Mouse (Mus musculus) intestine, embryonic 15.5 days (tissue): ENCODE measurements around the gene H2al1i. TPM values are rescaled to one million over a fixed set of nuclear protein-coding genes. Genes with fewer than 3 reads are reported as not detected.
"Not testable (repeated sequence)": the region's sequence is repeated elsewhere in the genome, so short reads cannot be mapped to it uniquely, and the experiment has no call there.

ENCODE experiments used
- ATAC-seq: fragments of 200-750 bp; cut with Nextera tagmentation; 2 replicates; pipeline ENCODE4 v1.8.0; 2017; ENCODE audit warnings: moderate TSS enrichment, moderate library complexity
- H3K27ac ChIP-seq: fragments of 300-500 bp; sonication (generic); 2 replicates; pipeline ENCODE4 v1.5.1; 2015; ENCODE audit warnings: mild to moderate bottlenecking, inconsistent platforms
- H3K27me3 ChIP-seq: fragments of 300-500 bp; sonication (generic); replicated peaks from 2 replicates; pipeline ENCODE4 v1.6.1; 2015; ENCODE audit warnings: inconsistent platforms
- H3K36me3 ChIP-seq: fragments of 300-500 bp; sonication (generic); 2 replicates; pipeline ENCODE4 v1.6.1; 2015; ENCODE audit warnings: inconsistent platforms
- H3K4me1 ChIP-seq: fragments of 300-500 bp; sonication (generic); replicated peaks from 2 replicates; pipeline ENCODE4 v1.6.1; 2015; ENCODE audit warnings: inconsistent platforms
- H3K4me2 ChIP-seq: fragments of 300-500 bp; sonication (generic); replicated peaks from 2 replicates; pipeline ENCODE4 v1.6.1; 2015; ENCODE audit warnings: mild to moderate bottlenecking, inconsistent platforms
- H3K4me3 ChIP-seq: fragments of 300-500 bp; sonication (generic); replicated peaks from 2 replicates; pipeline ENCODE4 v1.5.1; 2015; ENCODE audit warnings: inconsistent platforms
- H3K9ac ChIP-seq: fragments of 300-500 bp; sonication (generic); 2 replicates; pipeline ENCODE4 v1.6.1; 2015; ENCODE audit warnings: inconsistent platforms
- H3K9me3 ChIP-seq: fragments of 300-500 bp; sonication (generic); 2 replicates; pipeline ENCODE4 v1.6.1; 2016; ENCODE audit warnings: inconsistent platforms
- WGBS: fragments of 180-500 bp; shearing (Covaris S2); methylation state at CpG from one replicate; pipeline ENCODE4 v1.1.7; 2015; 5-methylcytosine and 5-hydroxymethylcytosine counted together
- polyA plus RNA-seq: library from polyadenylated mRNA; unstranded; fragments of >200 nt; fragmentation: Nextera tagmentation; extraction: Ambion mirVana; gene quantifications from 2 replicates; pipeline ENCODE4 v1.2.1, GENCODE M21; 2015

Gene H2al1i
- not detected in 2 replicates for polyA plus RNA-seq

- 89% methylated on average over 2 of the region's 5 CpGs for WGBS
- H3K4me2 ChIP-seq, H3K9me3 ChIP-seq, H3K36me3 ChIP-seq, H3K9ac ChIP-seq, ATAC-seq, H3K4me3 ChIP-seq, H3K27me3 ChIP-seq, H3K27ac ChIP-seq, H3K4me1 ChIP-seq: not testable (repeated sequence)
Observed at GRCm38 (mm10) chrX:11324359-11324758, at the start of gene H2al1i. Gene H2al1i, plus strand, starts transcription at chrX:11324659.

- Histone ChIP-seq H3K9me3 (no peaks in the 10 kb centered on the region), H3K36me3 (no peaks in the 10 kb centered on the region)
Observed at GRCm38 (mm10) chrX:11277083-11277482, 47.4 kb upstream of the H2al1i start.

GRCm38 (mm10) chrX:11280741-11281140, 43.7 kb upstream of the H2al1i start:
- Histone ChIP-seq H3K27ac (no peak overlapping the region), H3K36me3 (no peaks in the 10 kb centered on the region), H3K27me3 (no peaks in the 10 kb centered on the region), H3K4me2 (no peak overlapping the region), H3K9ac (no peak overlapping the region), H3K4me1 (no peaks in the 10 kb centered on the region), H3K4me3 (no peak overlapping the region), H3K9me3 (no peaks in the 10 kb centered on the region)
- ATAC-seq, result no peak
- WGBS, result 74% methylated on average over 2 of the region's 2 CpGs

More at GRCm38 (mm10) chrX:11277083-11277482, 47.4 kb upstream of the H2al1i start:
- Histone ChIP-seq H3K4me3 (no peak overlapping the region), H3K9ac (no peak overlapping the region), H3K27ac (no peak overlapping the region), H3K27me3 (no peaks in the 10 kb centered on the region), H3K4me1 (no peaks in the 10 kb centered on the region), H3K4me2 (no peak overlapping the region)
- WGBS, result 67% methylated on average over 6 of the region's 6 CpGs
- no peak for ATAC-seq

- Histone ChIP-seq H3K4me3 (no peak overlapping the region), H3K4me1 (peaks cover 5% of the 10 kb centered on the region; the same call in 1 of the 2 replicates), H3K27me3 (no peaks in the 10 kb centered on the region; the same call in 1 of the 2 replicates), H3K4me2 (no peak overlapping the region), H3K9me3 (no peaks in the 10 kb centered on the region), H3K36me3 (no peaks in the 10 kb centered on the region), H3K9ac (no peak overlapping the region), H3K27ac (no peak overlapping the region)
- peak; percentile 25; the same call in 1 of the 2 replicates for ATAC-seq
- 46% methylated on average over 14 of the region's 14 CpGs for WGBS
Observed at GRCm38 (mm10) chrX:11288306-11288882, 36.1 kb upstream of the H2al1i start.

- Histone ChIP-seq H3K27ac (no peak overlapping the region), H3K9ac (no peak overlapping the region), H3K4me1 (peaks cover 5% of the 10 kb centered on the region; the same call in 1 of the 2 replicates), H3K36me3 (no peaks in the 10 kb centered on the region), H3K27me3 (no peaks in the 10 kb centered on the region; the same call in 1 of the 2 replicates), H3K4me2 (no peak overlapping the region), H3K4me3 (no peak overlapping the region), H3K9me3 (no peaks in the 10 kb centered on the region)
- WGBS, result 80% methylated on average over 4 of the region's 4 CpGs
- no peak for ATAC-seq
Observed at GRCm38 (mm10) chrX:11289244-11289643, 35.2 kb upstream of the H2al1i start.

- not testable (repeated sequence) for H3K4me3 ChIP-seq, H3K9me3 ChIP-seq, H3K27me3 ChIP-seq, H3K36me3 ChIP-seq, ATAC-seq, H3K27ac ChIP-seq, H3K9ac ChIP-seq, H3K4me1 ChIP-seq, H3K4me2 ChIP-seq
- no CpG with 5 or more reads among the region's 3 CpGs for WGBS
Observed at GRCm38 (mm10) chrX:11298957-11299356, 25.5 kb upstream of the H2al1i start, which contains the start of gene H2al1a. Gene H2al1a, plus strand, starts transcription at chrX:11299257.

GRCm38 (mm10) chrX:11302132-11302531, 22.3 kb upstream of the H2al1i start, which contains the start of gene H2al1b:
Gene H2al1b, plus strand, starts transcription at chrX:11302432.
- not testable (repeated sequence) for H3K27ac ChIP-seq, H3K27me3 ChIP-seq, H3K4me3 ChIP-seq, H3K4me1 ChIP-seq, ATAC-seq, H3K9me3 ChIP-seq, H3K36me3 ChIP-seq, H3K4me2 ChIP-seq, H3K9ac ChIP-seq
- WGBS, result 82% methylated on average over 1 of the region's 3 CpGs

- not testable (repeated sequence) for H3K27ac ChIP-seq, H3K9ac ChIP-seq, H3K4me2 ChIP-seq, H3K4me1 ChIP-seq, H3K27me3 ChIP-seq, H3K36me3 ChIP-seq, H3K4me3 ChIP-seq, ATAC-seq, H3K9me3 ChIP-seq
- 82% methylated on average over 2 of the region's 6 CpGs for WGBS
Observed at GRCm38 (mm10) chrX:11305355-11305754, 19.1 kb upstream of the H2al1i start, which contains the start of gene H2al1c. Gene H2al1c, plus strand, starts transcription at chrX:11305655.

GRCm38 (mm10) chrX:11308524-11308923, 15.9 kb upstream of the H2al1i start, which contains the start of gene H2al1d:
Gene H2al1d, plus strand, starts transcription at chrX:11308824.
- H3K4me3 ChIP-seq, H3K9ac ChIP-seq, H3K4me2 ChIP-seq, H3K9me3 ChIP-seq, H3K36me3 ChIP-seq, H3K27ac ChIP-seq, ATAC-seq, H3K4me1 ChIP-seq, H3K27me3 ChIP-seq: not testable (repeated sequence)
- no CpG with 5 or more reads among the region's 6 CpGs for WGBS

GRCm38 (mm10) chrX:11311634-11312033, 12.8 kb upstream of the H2al1i start, which contains the start of gene H2al1e:
Gene H2al1e, plus strand, starts transcription at chrX:11311934.
- not testable (repeated sequence) for H3K4me1 ChIP-seq, H3K36me3 ChIP-seq, H3K4me2 ChIP-seq, H3K27me3 ChIP-seq, H3K27ac ChIP-seq, H3K9me3 ChIP-seq, H3K4me3 ChIP-seq, H3K9ac ChIP-seq, ATAC-seq
- no CpG with 5 or more reads among the region's 3 CpGs for WGBS

- H3K36me3 ChIP-seq, H3K27ac ChIP-seq, H3K9me3 ChIP-seq, H3K4me2 ChIP-seq, ATAC-seq, H3K4me1 ChIP-seq, H3K9ac ChIP-seq, H3K4me3 ChIP-seq, H3K27me3 ChIP-seq: not testable (repeated sequence)
- WGBS, result no CpG with 5 or more reads among the region's 6 CpGs
Observed at GRCm38 (mm10) chrX:11314858-11315257, 9.6 kb upstream of the H2al1i start, which contains the start of gene H2al1f. Gene H2al1f, plus strand, starts transcription at chrX:11315158.

GRCm38 (mm10) chrX:11317956-11318355, 6.5 kb upstream of the H2al1i start, which contains the start of gene H2al1g:
Gene H2al1g, plus strand, starts transcription at chrX:11318256.
- H3K27ac ChIP-seq, H3K36me3 ChIP-seq, H3K27me3 ChIP-seq, H3K9me3 ChIP-seq, ATAC-seq, H3K4me1 ChIP-seq, H3K9ac ChIP-seq, H3K4me3 ChIP-seq, H3K4me2 ChIP-seq: not testable (repeated sequence)
- WGBS, result no CpG with 5 or more reads among the region's 3 CpGs

GRCm38 (mm10) chrX:11321192-11321591, 3.3 kb upstream of the H2al1i start, which contains the start of gene H2al1h:
Gene H2al1h, plus strand, starts transcription at chrX:11321492.
- no CpG with 5 or more reads among the region's 6 CpGs for whole genome bisulfite sequencing
- H3K27ac ChIP-seq, H3K4me3 ChIP-seq, H3K4me1 ChIP-seq, ATAC-seq, H3K27me3 ChIP-seq, H3K36me3 ChIP-seq, H3K4me2 ChIP-seq, H3K9me3 ChIP-seq, H3K9ac ChIP-seq: not testable (repeated sequence)
